Mouse (Mus musculus): ENCODE data around the gene Cnst. TPM values are rescaled to one million over a fixed set of nuclear protein-coding genes. Genes with fewer than 3 reads are reported as not detected.
A peak's percentile ranks its signal among the peaks of the same experiment; 100 is the strongest.

Gene Cnst
- polyA plus RNA-seq, 1 experiment, result 10.3 TPM

- Histone ChIP-seq H3K4me3 (ENCODE audit: control insufficient read depth, low read depth, low read length) (no peak overlapping the region), H3K36me3 (ENCODE audit: control insufficient read depth, insufficient read depth, low read length) (no peaks in the 10 kb centered on the region), H3K27ac (ENCODE audit: control insufficient read depth, insufficient read depth, low read depth, low read length) (no peak overlapping the region), H3K27me3 (ENCODE audit: control insufficient read depth, insufficient read depth, low read length) (no peaks in the 10 kb centered on the region), H3K4me1 (ENCODE audit: control insufficient read depth, insufficient read depth, low read length) (no peaks in the 10 kb centered on the region; the same call in 1 of the 2 replicates)
- TF ChIP-seq POLR2A (IDR thresholded peaks at IDR 0.05; ENCODE audit: control insufficient read depth, low read depth, low read length), result no peak
- no peak for TF ChIP-seq CTCF (IDR thresholded peaks at IDR 0.05; ENCODE audit: control insufficient read depth, insufficient read depth, insufficient replicate concordance, low read depth, low read length)
Measured at GRCm38 (mm10) chr1:179627855-179628254, 81.7 kb downstream of the Cnst start.

- no peaks in the 10 kb centered on the region; the same call in 1 of the 2 replicates for H3K4me1 ChIP-seq (ENCODE audit: control insufficient read depth, insufficient read depth, low read length)
- H3K36me3 ChIP-seq (ENCODE audit: control insufficient read depth, insufficient read depth, low read length), result no peaks in the 10 kb centered on the region
- no peak for TF ChIP-seq CTCF (IDR thresholded peaks at IDR 0.05; ENCODE audit: control insufficient read depth, insufficient read depth, insufficient replicate concordance, low read depth, low read length)
- no peaks in the 10 kb centered on the region for H3K27me3 ChIP-seq (ENCODE audit: control insufficient read depth, insufficient read depth, low read length)
- no peak overlapping the region for H3K27ac ChIP-seq (ENCODE audit: control insufficient read depth, insufficient read depth, low read depth, low read length)
- no peak overlapping the region for H3K4me3 ChIP-seq (ENCODE audit: control insufficient read depth, low read depth, low read length)
Measured at GRCm38 (mm10) chr1:179628438-179629106, 82.4 kb downstream of the Cnst start.

- Histone ChIP-seq H3K27ac (ENCODE audit: control insufficient read depth, insufficient read depth, low read depth, low read length) (no peak overlapping the region), H3K4me1 (ENCODE audit: control insufficient read depth, insufficient read depth, low read length) (no peaks in the 10 kb centered on the region; the same call in 1 of the 2 replicates), H3K27me3 (ENCODE audit: control insufficient read depth, insufficient read depth, low read length) (no peaks in the 10 kb centered on the region), H3K4me3 (ENCODE audit: control insufficient read depth, low read depth, low read length) (no peak overlapping the region), H3K36me3 (ENCODE audit: control insufficient read depth, insufficient read depth, low read length) (no peaks in the 10 kb centered on the region)
- no peak for TF ChIP-seq CTCF (IDR thresholded peaks at IDR 0.05; ENCODE audit: control insufficient read depth, insufficient read depth, insufficient replicate concordance, low read depth, low read length)
- no peak for TF ChIP-seq POLR2A (IDR thresholded peaks at IDR 0.05; ENCODE audit: control insufficient read depth, low read depth, low read length)
Measured at GRCm38 (mm10) chr1:179629276-179629675, 83.1 kb downstream of the Cnst start.

DNA sequence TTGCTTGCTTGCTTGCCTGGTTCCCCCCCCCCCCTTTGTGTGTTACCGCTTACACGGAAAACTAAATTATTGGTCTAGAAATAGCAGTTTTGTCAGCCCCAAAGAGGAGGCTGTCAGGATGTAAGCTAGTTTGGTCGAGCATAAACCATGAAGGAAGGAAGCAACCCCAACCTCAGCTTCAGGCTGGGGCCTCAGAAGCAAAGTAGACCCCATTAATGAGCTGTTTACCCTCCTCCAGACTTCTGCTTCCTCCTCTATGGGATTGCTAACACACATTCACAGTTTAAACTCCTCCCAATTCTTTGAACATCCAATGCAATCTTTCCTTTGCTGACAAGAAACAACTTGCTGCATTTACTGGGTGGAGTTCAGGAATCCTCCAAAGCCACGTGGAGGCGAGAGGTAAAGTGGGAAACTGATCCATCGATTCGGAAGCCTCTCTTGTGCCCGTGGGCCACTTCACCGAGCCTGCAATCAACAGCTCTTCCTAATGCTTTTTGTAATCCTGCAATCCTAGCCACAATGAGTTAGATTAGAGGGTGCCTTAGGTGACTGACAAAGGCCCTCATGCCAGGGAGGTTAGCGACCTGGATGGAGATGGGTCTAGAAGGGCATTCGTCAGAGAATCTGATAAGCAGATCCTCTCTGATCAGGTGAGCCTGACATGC lies 86.7 kb downstream of the Cnst start:
- no peak overlapping the region for H3K27ac ChIP-seq (ENCODE audit: control insufficient read depth, insufficient read depth, low read depth, low read length)
- H3K4me3 ChIP-seq (ENCODE audit: control insufficient read depth, low read depth, low read length), result no peak overlapping the region
- no peaks in the 10 kb centered on the region for H3K27me3 ChIP-seq (ENCODE audit: control insufficient read depth, insufficient read depth, low read length)
- H3K4me1 ChIP-seq (ENCODE audit: control insufficient read depth, insufficient read depth, low read length), result no peaks in the 10 kb centered on the region; the same call in 1 of the 2 replicates
- no peak for TF ChIP-seq POLR2A (IDR thresholded peaks at IDR 0.05; ENCODE audit: control insufficient read depth, low read depth, low read length)
- TF ChIP-seq CTCF (IDR thresholded peaks at IDR 0.05; ENCODE audit: control insufficient read depth, insufficient read depth, insufficient replicate concordance, low read depth, low read length), result no peak
- H3K36me3 ChIP-seq (ENCODE audit: control insufficient read depth, insufficient read depth, low read length), result no peaks in the 10 kb centered on the region

- Histone ChIP-seq H3K27me3 (ENCODE audit: control insufficient read depth, insufficient read depth, low read length) (no peaks in the 10 kb centered on the region), H3K27ac (ENCODE audit: control insufficient read depth, insufficient read depth, low read depth, low read length) (no peak overlapping the region), H3K4me1 (ENCODE audit: control insufficient read depth, insufficient read depth, low read length) (no peaks in the 10 kb centered on the region; the same call in 1 of the 2 replicates), H3K36me3 (ENCODE audit: control insufficient read depth, insufficient read depth, low read length) (no peaks in the 10 kb centered on the region), H3K4me3 (ENCODE audit: control insufficient read depth, low read depth, low read length) (no peak overlapping the region)
- no peak for TF ChIP-seq POLR2A (IDR thresholded peaks at IDR 0.05; ENCODE audit: control insufficient read depth, low read depth, low read length)
- TF ChIP-seq CTCF (IDR thresholded peaks at IDR 0.05; ENCODE audit: control insufficient read depth, insufficient read depth, insufficient replicate concordance, low read depth, low read length), result peak; percentile 24; the same call in 1 of the 2 replicates
Measured at GRCm38 (mm10) chr1:179633414-179633752, 87.2 kb downstream of the Cnst start.

DNA sequence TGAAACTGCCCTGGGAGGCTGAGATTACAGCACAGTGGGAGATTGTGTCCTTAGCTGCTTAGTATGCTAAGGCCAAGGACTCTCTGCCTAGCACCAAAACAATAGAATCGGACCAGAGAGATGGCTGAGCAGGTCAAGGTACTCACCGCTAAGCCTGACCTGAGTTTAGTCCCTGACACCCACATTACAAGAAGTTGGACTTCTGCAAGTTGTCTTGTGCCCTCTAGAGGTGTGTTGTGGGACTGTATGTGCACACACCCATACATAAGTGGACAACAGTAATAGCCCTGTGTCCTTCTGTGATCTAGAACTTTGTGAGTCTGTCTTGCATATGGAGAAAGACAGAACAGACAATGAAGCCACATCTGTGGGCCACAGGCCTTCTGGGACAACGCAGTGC lies 88.0 kb downstream of the Cnst start:
- Histone ChIP-seq H3K27ac (ENCODE audit: control insufficient read depth, insufficient read depth, low read depth, low read length) (peak overlapping the region; percentile 54; the same call in 1 of the 2 replicates), H3K4me1 (ENCODE audit: control insufficient read depth, insufficient read depth, low read length) (no peaks in the 10 kb centered on the region), H3K36me3 (ENCODE audit: control insufficient read depth, insufficient read depth, low read length) (no peaks in the 10 kb centered on the region), H3K4me3 (ENCODE audit: control insufficient read depth, low read depth, low read length) (no peak overlapping the region), H3K27me3 (ENCODE audit: control insufficient read depth, insufficient read depth, low read length) (no peaks in the 10 kb centered on the region)
- TF ChIP-seq CTCF (IDR thresholded peaks at IDR 0.05; ENCODE audit: control insufficient read depth, insufficient read depth, insufficient replicate concordance, low read depth, low read length) (no peak), POLR2A (IDR thresholded peaks at IDR 0.05; ENCODE audit: control insufficient read depth, low read depth, low read length) (no peak)

- Histone ChIP-seq H3K4me3 (ENCODE audit: control insufficient read depth, low read depth, low read length) (no peak overlapping the region), H3K27ac (ENCODE audit: control insufficient read depth, insufficient read depth, low read depth, low read length) (no peak overlapping the region), H3K36me3 (ENCODE audit: control insufficient read depth, insufficient read depth, low read length) (no peaks in the 10 kb centered on the region), H3K27me3 (ENCODE audit: control insufficient read depth, insufficient read depth, low read length) (no peaks in the 10 kb centered on the region), H3K4me1 (ENCODE audit: control insufficient read depth, insufficient read depth, low read length) (peaks cover 6% of the 10 kb centered on the region)
- TF ChIP-seq CTCF (IDR thresholded peaks at IDR 0.05; ENCODE audit: control insufficient read depth, insufficient read depth, insufficient replicate concordance, low read depth, low read length), result no peak
- TF ChIP-seq POLR2A (IDR thresholded peaks at IDR 0.05; ENCODE audit: control insufficient read depth, low read depth, low read length), result no peak
Measured at GRCm38 (mm10) chr1:179642726-179643125, 96.6 kb downstream of the Cnst start.

Data from testis, adult 2 months (tissue).